Mouse (Mus musculus) left cerebral cortex, adult 2 months (tissue): ENCODE results near the gene Ssh2. TPM values are rescaled to one million over a fixed set of nuclear protein-coding genes. Genes with fewer than 3 reads are reported as not detected.
A peak's percentile ranks its signal among the peaks of the same experiment; 100 is the strongest.
"Not testable (repeated sequence)": the region's sequence is repeated elsewhere in the genome, so short reads cannot be mapped to it uniquely, and the experiment has no call there.

ENCODE experiments used
- DNase-seq, 2 experiments: peaks; one replicate each; pipeline ENCODE4 v3.0.0; 2021 to 2022; ENCODE audit warnings: low spot score in 2 of 2, mixed read lengths in 1 of 2; ENCODE audit errors: extremely low spot score in 1 of 2
- H3K27ac ChIP-seq: fragments of 200-600 bp; 2 replicates; pipeline ENCODE4 v1.8.1; 2022
- H3K4me3 ChIP-seq: fragments of 200-600 bp; 2 replicates; pipeline ENCODE4 v1.8.1; 2022
- CTCF ChIP-seq: fragments of 200-600 bp; IDR thresholded peaks from 2 replicates; pipeline ENCODE4 v1.8.1; 2022; ENCODE audit warnings: antibody characterized with exemption, mild to moderate bottlenecking, moderate library complexity
- intact Hi-C: fragments of 180-260 bp; cut with DNase I; formaldehyde crosslinking; loops from one replicate; pipeline ENCODE4 v1.15.1; 2025
- total RNA-seq, 2 experiments: library from RNA; stranded (reverse); gene quantifications; 2 replicates each; pipeline ENCODE4 v1.2.3; 2021

Gene Ssh2
- total RNA-seq, 2 experiments from 2014 or later: 31.6 to 35.0 TPM

- DNase-seq: no peak
- H3K27ac ChIP-seq: no peak overlapping the region
- no peak overlapping the region for H3K4me3 ChIP-seq
- TF ChIP-seq CTCF: no peak
- intact Hi-C loops: no loop called here
Observed at GRCm38 (mm10) chr11:77384151-77384550, 168.1 kb downstream of the Ssh2 start.

GRCm38 (mm10) chr11:77385706-77386690, 169.9 kb downstream of the Ssh2 start:
- no peak for DNase-seq
- H3K27ac ChIP-seq: peak overlapping the region; percentile 48; the same call in 1 of the 2 replicates
- no peak for TF ChIP-seq CTCF
- intact Hi-C loops: no loop called here
- H3K4me3 ChIP-seq: no peak overlapping the region

DNA sequence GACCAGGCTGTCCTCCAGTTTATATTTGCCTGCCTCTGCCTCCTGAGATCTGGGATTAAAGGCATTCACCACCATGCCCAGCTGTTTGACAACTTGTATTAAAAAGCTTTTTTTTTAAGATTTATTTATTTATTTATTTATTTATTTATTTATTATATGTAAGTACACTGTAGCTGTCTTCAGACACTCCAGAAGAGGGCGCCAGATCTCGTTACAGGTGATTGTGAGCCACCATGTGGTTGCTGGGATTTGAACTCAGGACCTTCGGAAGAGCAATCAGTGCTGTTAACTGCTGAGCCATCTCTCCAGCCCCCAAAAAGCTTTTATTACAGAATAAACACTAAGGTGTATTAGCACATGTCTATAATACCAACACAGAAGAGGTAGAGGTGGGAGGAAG, 172.1 kb downstream of the Ssh2 start:
- intact Hi-C loops, H3K27ac ChIP-seq, H3K4me3 ChIP-seq, DNase-seq: not testable (repeated sequence)
- TF ChIP-seq CTCF: peak; percentile 20

DNA sequence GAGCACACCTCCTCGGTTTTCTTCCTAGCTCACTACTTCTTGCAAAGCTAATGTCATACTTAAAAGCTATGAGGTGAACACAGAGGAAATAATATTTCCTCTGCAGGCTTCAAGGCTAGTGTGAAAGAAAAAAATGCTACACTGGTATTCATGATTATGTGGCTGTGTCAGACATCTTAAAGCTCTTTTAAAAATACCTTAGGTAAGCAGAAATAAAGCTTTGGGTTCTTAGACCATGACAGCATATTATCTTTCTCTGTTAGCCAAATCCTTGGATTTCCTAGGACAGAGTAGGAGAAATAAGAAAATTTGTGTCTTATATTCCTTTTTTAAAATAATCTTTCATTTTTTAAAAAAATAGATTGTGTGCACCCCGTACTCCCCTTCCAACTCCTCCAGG, 179.5 kb downstream of the Ssh2 start:
- DNase-seq: no peak
- intact Hi-C loops: no loop called here
- TF ChIP-seq CTCF: no peak

DNA sequence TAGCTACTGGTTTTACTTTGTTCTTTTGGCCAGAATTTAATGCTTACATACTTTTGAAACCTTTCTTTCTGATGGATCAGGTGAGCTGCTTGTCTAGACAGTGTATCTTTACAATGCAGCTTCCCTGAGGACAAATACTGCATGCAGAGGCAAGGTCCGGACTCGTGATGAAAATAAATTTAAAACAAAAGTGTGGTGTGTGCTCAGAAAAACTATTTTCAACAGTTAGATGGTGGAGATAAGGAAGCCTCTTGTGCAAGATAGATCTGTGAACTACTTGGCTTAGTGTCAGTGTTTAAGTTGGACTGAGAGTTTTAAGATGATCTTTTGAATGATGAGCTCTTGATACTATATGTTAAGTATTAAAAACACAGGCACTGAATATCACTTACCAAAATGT, 186.4 kb downstream of the Ssh2 start:
- no peak for TF ChIP-seq CTCF
- intact Hi-C loops: no loop called here
- DNase-seq: no peak
- Histone ChIP-seq H3K4me3 (no peak overlapping the region), H3K27ac (no peak overlapping the region)

More for the DNA sequence above, 179.5 kb downstream of the Ssh2 start:
- Histone ChIP-seq H3K27ac (no peak overlapping the region), H3K4me3 (no peak overlapping the region)

GRCm38 (mm10) chr11:77406329-77406728, 190.2 kb downstream of the Ssh2 start:
- Histone ChIP-seq H3K27ac (no peak overlapping the region), H3K4me3 (no peak overlapping the region)
- no peak for DNase-seq
- TF ChIP-seq CTCF: no peak
- intact Hi-C loops: no loop called here

DNA sequence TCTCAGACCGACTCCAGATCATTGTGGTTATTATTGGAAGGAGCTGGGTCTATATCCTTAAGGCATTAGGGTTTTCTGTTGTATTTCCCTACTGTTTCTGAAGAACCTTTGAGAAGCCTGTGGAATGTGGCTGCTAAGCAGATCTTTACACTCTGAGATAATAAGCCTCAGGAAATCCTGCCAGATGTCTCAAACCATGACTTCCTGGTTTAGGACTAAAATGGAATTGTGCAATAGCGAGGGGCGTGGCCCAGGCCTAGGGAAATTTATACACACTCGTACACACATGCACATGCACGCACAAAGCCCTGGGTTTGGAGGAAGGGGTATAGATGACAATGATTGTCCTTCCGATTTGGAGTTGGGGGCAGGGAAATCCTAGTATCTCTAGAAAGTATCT, 193.8 kb downstream of the Ssh2 start:
- Histone ChIP-seq H3K4me3 (no peak overlapping the region), H3K27ac (no peak overlapping the region)
- DNase-seq: no peak
- intact Hi-C loops: no loop called here
- no peak for TF ChIP-seq CTCF

- H3K27ac ChIP-seq: no peak overlapping the region
- intact Hi-C loops: no loop called here
- no peak overlapping the region for H3K4me3 ChIP-seq
Observed at GRCm38 (mm10) chr11:77411284-77411683, 195.2 kb downstream of the Ssh2 start.

DNA sequence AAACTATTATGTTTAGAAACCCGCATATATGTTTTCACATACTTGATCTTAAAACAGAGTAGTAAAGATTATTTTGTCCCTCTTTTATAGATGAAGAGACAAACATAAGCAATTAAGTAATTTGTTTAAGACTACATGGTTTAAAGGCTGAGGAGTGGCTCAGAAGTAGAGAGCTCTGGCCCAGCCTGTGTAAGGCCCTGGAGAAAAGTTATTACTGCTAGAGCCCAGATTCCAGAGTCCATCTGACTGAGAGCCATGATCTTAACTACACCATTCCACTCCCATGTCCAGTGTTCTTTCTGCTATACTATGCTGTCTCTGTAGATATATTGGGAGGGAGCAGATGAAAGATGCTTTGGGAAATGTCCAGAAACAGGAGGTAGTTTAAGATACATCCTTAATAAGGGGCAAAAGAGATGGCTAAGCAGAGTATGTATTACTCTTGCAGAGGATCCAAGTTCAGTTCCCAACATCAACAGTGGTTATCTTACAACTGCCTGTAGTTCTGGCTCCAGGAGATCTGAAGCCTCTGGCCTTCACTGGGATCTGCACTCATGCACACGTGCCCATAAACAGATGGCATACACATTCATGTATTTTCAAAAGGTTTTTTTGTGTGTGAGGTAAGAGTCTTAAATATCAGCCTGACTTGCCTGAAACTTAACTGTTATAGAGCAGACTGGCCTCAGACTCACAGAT, 198.2 kb downstream of the Ssh2 start:
- intact Hi-C loops: no loop called here
- H3K4me3 ChIP-seq: no peak overlapping the region
- no peak overlapping the region for H3K27ac ChIP-seq
- DNase-seq: no peak
- no peak for TF ChIP-seq CTCF

More at GRCm38 (mm10) chr11:77411284-77411683, 195.2 kb downstream of the Ssh2 start:
- TF ChIP-seq CTCF: no peak
- DNase-seq: no peak

DNA sequence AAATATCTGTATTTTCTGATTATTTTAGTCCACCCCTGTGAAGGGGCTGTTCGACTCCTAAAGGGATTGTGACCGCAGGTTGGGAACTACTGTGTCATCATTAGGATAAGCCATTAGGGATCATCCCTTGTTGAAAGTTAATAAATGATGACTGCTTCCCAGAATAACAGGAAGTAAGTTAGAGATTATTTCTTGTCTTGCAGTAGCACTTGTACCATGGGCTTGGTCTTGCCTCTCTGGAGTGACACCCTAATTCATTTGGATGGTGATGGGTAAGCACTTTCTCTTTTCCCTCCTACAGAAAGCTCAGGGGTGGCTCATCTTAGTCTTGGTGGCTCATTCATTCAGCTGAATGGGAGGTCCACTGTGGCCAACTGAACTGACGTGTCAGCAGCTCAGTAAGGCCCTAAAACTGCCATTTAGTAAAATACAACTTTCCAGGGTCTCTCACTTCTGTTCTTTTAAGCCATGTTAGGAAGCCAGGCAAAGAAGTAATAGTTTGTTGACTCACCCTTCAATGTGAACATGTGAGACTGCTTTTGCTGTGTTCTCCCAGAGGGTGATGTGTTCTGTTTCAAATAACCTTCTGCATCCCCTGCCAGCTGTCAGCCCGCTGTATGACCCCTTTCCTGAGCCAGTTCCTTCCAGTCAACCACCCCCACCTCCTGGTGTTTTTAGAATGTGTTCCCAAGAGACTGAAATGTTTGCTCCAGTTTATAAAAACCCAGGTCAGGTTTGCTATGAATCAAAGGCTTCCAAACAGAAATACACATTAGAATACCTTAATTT, 200.3 kb downstream of the Ssh2 start:
- H3K4me3 ChIP-seq: no peak overlapping the region
- TF ChIP-seq CTCF: no peak
- intact Hi-C loops: no loop called here
- DNase-seq: no peak
- H3K27ac ChIP-seq: no peak overlapping the region

DNA sequence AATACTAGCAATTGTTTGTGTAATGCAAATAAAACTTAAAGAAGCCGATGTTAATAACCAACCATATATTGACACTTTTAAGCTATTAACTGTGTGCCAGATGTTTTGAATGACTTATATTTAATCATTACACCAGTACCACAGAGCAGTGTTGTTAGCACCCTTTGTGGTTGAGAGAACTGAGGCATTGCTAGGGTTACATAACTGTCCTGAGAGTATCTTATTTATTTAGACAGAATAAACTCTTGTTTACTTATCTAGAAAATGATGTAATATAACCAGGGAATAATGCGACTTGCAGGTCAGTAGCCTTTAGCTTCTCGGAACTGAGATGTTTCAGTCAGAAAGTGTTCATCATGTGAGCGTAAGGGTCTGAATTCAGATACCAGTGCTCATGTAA, 201.9 kb downstream of the Ssh2 start:
- Histone ChIP-seq H3K4me3 (no peak overlapping the region), H3K27ac (no peak overlapping the region)
- intact Hi-C loops: no loop called here
- DNase-seq: no peak
- TF ChIP-seq CTCF: no peak
